Mouse (Mus musculus) ES-Bruce4 (cell line): ENCODE results near the gene Psmd6.

Experiments used
- CTCF ChIP-seq: IDR thresholded peaks from one replicate; pipeline ENCODE4 v1.8.1; 2011; ENCODE audit warnings: low read depth, low read length
- POLR2A ChIP-seq: IDR thresholded peaks from one replicate; pipeline ENCODE4 v1.8.1; 2011; ENCODE audit warnings: low read length; ENCODE audit not compliant: insufficient read depth

DNA sequence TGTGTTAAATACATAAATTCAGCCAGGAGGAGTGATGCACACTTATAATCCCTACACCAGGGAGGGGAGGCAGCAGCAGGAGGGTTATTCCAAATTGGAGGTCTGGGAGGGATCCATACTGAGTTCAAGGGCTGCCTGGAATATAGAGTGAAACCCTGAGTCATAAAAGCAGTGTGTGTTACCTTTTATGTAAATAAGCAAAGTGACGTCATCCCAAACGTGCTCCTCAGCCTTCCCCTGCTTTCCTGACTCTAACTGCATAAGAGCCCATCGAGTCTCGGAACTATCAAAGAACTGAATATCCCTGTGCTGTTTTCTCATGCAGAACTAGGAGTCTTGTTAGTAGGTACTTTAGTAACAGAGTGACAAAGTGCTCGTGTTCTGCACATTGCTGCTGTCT lies 57.4 kb downstream of the Psmd6 start:
- TF ChIP-seq CTCF (no peak), POLR2A (no peak)
